Comparison of ENCODE assay signal across 1 mouse cellular context in the genomic region with DNA sequence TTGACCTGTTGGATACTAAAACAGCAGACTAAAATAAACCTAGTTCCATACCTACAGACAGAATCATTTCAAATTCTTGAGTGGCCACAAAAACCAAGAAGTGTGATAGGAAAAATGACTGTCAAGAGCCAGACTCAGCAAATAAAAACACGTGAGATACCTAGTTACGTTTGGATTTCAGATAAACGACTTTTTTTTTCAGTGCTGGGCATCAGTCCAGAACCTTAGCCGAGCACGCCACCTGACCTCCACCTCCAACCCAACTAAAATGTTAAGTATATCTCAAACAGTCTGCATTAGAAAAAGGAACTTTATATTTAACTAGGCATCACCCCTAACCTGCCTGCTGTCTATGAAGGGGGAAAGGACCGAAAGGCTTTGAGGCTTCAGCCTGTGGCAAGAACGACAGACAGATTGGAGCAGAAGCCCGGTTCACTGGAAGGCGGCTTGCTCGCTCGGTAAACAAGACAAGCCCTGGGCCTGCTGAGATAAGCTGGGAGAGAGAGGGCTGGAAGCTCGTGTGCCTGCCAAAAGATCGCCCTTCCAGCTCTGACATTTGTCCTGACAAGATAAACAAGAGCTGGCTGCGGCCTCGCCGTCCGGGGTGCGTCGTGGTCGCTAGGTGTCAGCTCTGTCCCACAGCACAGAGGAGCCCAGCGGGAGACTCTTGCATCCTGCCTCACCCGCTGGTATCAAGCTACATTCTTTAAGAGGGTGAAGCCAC.
TF ChIP-seq lines count a peak whose summit lies in the region.

No protein-coding gene starts in this region.

TF ChIP-seq in MEL, 35 proteins besides CTCF, POLR2A, EP300 and RAD21 (continued from another document):
- TF ChIP-seq POLR2AphosphoS5 (IDR thresholded peaks at IDR 0.05; ENCODE audit: borderline replicate concordance, low read depth, low read length) = no peak
- TF ChIP-seq ZC3H11A (IDR thresholded peaks at IDR 0.05; ENCODE audit: low read depth, low read length) = peak; percentile 76
- 0 out of 2 replicates have a peak, but pooled peaks have one; percentile 4 for TF ChIP-seq ELF1 (IDR thresholded peaks at IDR 0.05; ENCODE audit: low read depth, low read length)
- peak; percentile 68 for TF ChIP-seq MYC (IDR thresholded peaks at IDR 0.05; ENCODE audit: low read depth, low read length)
- peak; percentile 89 for TF ChIP-seq ETS1 (IDR thresholded peaks at IDR 0.05; ENCODE audit: low read depth, low read length)
- TF ChIP-seq USF2 (IDR thresholded peaks at IDR 0.05; ENCODE audit: borderline replicate concordance in 1 of 2, insufficient read depth in 1 of 2, low read depth in 1 of 2, low read length in 2 of 2) = no peak
- TF ChIP-seq BHLHE40 (IDR thresholded peaks at IDR 0.05; ENCODE audit: borderline replicate concordance, low read depth, low read length) = peak; percentile 95
- peak; percentile 84 for TF ChIP-seq MAX (IDR thresholded peaks at IDR 0.05; ENCODE audit: low read length)
- TF ChIP-seq KAT2A (conservative IDR thresholded peaks at IDR 0.05; ENCODE audit: low read depth, low read length) = 0 out of 2 replicates have a peak, but pooled peaks have one; percentile 7
- 0 out of 2 replicates have a peak, but pooled peaks have one; percentile 19 for TF ChIP-seq E2F4 (IDR thresholded peaks at IDR 0.05; ENCODE audit: borderline replicate concordance, low read depth, low read length)
- peak; percentile 50; the same call in 1 of the 2 replicates for TF ChIP-seq HCFC1 (IDR thresholded peaks at IDR 0.05; ENCODE audit: low read depth, low read length)
- peak; percentile 65; the same call in 1 of the 2 replicates for TF ChIP-seq CHD1 (IDR thresholded peaks at IDR 0.05; ENCODE audit: low read depth, low read length)
- peak; percentile 21; the same call in 1 of the 2 replicates for TF ChIP-seq CHD2 (IDR thresholded peaks at IDR 0.05; ENCODE audit: low read length)
